Mouse (Mus musculus): ENCODE data around the gene Samhd1.

GRCm38 (mm10) chr2:157116964-157117363, 18.1 kb downstream of the Samhd1 start:
- no peak for TF ChIP-seq GATA1 (IDR thresholded peaks at IDR 0.05; ENCODE audit: low read length)
- TF ChIP-seq TAL1 (IDR thresholded peaks at IDR 0.05; ENCODE audit: low read length) = no peak

Data from erythroblast, embryonic 14.5 days (primary cell).